Mouse (Mus musculus): ENCODE results near the gene Samsn1. TPM values are rescaled to one million over a fixed set of nuclear protein-coding genes. Genes with fewer than 3 reads are reported as not detected.

The Samsn1 gene
- polyA plus RNA-seq, 1 experiment from 2014 or later, result 1.1 TPM

DNA sequence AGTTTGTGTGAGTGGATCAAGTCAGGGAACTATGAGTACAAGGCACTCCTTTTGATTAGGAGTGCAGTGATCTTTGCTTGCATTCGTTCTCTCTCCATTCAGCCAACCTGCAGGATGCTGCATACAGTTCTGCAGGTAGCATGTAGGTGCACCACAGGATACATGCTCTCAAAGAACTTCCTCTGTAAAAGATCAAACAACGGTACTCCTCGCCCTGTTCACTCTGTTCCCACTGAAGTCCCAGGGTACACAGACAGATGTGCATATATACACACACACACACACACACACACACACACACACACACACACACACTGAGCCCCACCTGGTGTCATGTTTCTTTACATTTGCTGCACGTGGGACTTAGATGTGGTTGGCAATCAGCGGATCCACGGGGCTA is 198.9 kb downstream of the Samsn1 start:
- no peaks in the 10 kb centered on the region for H3K36me3 ChIP-seq (ENCODE audit: control insufficient read depth, insufficient read depth)
- no peak for ATAC-seq
- H3K27me3 ChIP-seq (replicated peaks; ENCODE audit: control insufficient read depth, insufficient read depth, low read length), result no peaks in the 10 kb centered on the region
- H3K4me2 ChIP-seq (replicated peaks; ENCODE audit: low read depth), result no peak overlapping the region
- no peak overlapping the region for H3K9ac ChIP-seq (ENCODE audit: low read depth, low read length)
- H3K27ac ChIP-seq (ENCODE audit: low read depth, low read length), result no peak overlapping the region
- no peak overlapping the region for H3K4me3 ChIP-seq (ENCODE audit: low read depth, low read length)
- no peaks in the 10 kb centered on the region for H3K4me1 ChIP-seq (replicated peaks; ENCODE audit: control insufficient read depth, insufficient read depth, low read length)
- WGBS, result 66% methylated on average over 6 of the region's 6 CpGs
- H3K9me3 ChIP-seq (ENCODE audit: control insufficient read depth), result no peaks in the 10 kb centered on the region
- no peak for TF ChIP-seq CTCF (IDR thresholded peaks at IDR 0.05; ENCODE audit: low read depth)

GRCm38 (mm10) chr16:75820963-75821362 is 201.1 kb downstream of the Samsn1 start:
- whole genome bisulfite sequencing, result 74% methylated on average over 3 of the region's 3 CpGs
- Histone ChIP-seq H3K27me3 (replicated peaks; ENCODE audit: control insufficient read depth, insufficient read depth, low read length) (no peaks in the 10 kb centered on the region), H3K4me1 (replicated peaks; ENCODE audit: control insufficient read depth, insufficient read depth, low read length) (no peaks in the 10 kb centered on the region), H3K4me3 (ENCODE audit: low read depth, low read length) (no peak overlapping the region), H3K4me2 (replicated peaks; ENCODE audit: low read depth) (no peak overlapping the region), H3K9ac (ENCODE audit: low read depth, low read length) (no peak overlapping the region), H3K9me3 (ENCODE audit: control insufficient read depth) (no peaks in the 10 kb centered on the region), H3K36me3 (ENCODE audit: control insufficient read depth, insufficient read depth) (no peaks in the 10 kb centered on the region), H3K27ac (ENCODE audit: low read depth, low read length) (no peak overlapping the region)
- no peak for ATAC-seq
- no peak for TF ChIP-seq CTCF (IDR thresholded peaks at IDR 0.05; ENCODE audit: low read depth)
